Mouse (Mus musculus): ENCODE results near the gene Meis3. TPM values are rescaled to one million over a fixed set of nuclear protein-coding genes. Genes with fewer than 3 reads are reported as not detected.

Meis3 gene
- total and polyA plus RNA-seq, 3 experiments: 4.3 to 8.7 (median 4.6) TPM

DNA sequence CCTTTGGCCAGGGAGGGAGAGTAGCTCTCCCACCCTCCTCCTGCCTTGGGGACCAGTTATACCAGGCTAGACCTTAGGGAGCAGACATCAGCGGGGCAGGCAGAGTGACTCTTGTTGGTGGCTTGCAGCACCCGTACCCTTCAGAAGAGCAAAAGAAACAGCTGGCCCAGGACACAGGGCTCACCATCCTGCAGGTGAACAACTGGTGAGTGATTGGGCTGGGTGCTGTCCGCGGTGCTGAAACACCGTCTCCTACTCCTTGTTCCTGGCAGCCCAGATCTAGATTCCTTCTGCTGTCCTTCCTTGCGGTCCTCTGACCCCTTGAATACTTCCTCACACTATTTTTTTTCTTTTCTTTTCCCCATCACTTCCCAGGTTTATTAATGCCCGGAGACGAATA is 8.8 kb downstream of the Meis3 start:
- 27% methylated on average over 8 of the region's 8 CpGs for WGBS

GRCm38 (mm10) chr7:16187494-16187893 is 12.6 kb downstream of the Meis3 start:
- intact Hi-C loops (cut with DNase I): loop anchor here (5.0 kb wide), 1 partner anchor 40 kb away; no protein-coding TSS in a partner anchor
- Histone ChIP-seq H3K27me3 (ENCODE audit: control insufficient read depth, insufficient read depth, low read length) (no peaks in the 10 kb centered on the region), H3K36me3 (ENCODE audit: control insufficient read depth, insufficient read depth, low read length) (no peaks in the 10 kb centered on the region), H3K79me2 (replicated peaks; ENCODE audit: control insufficient read depth, insufficient read depth, low read length) (no peaks in the 10 kb centered on the region), H3K27ac (no peak overlapping the region), H3K4me1 (ENCODE audit: control insufficient read depth, insufficient read depth, low read length) (peaks cover 1% of the 10 kb centered on the region; the same call in 1 of the 2 replicates), H3K4me3 (no peak overlapping the region), H3K9ac (ENCODE audit: low read depth, low read length) (no peak overlapping the region)
- TF ChIP-seq CTCF (IDR thresholded peaks at IDR 0.05): no peak
- WGBS: 73% methylated on average over 8 of the region's 8 CpGs
- DNase-seq: no peak

More for the DNA sequence above, 8.8 kb downstream of the Meis3 start:
- DNase-seq: peak in 1 of 2 experiments; percentile 63
- no peak for TF ChIP-seq POLR2A (IDR thresholded peaks at IDR 0.05; ENCODE audit: insufficient read depth, low read depth, low read length)
- TF ChIP-seq EP300 (IDR thresholded peaks at IDR 0.05; ENCODE audit: insufficient read depth, low read depth, low read length): no peak
- TF ChIP-seq CTCF (IDR thresholded peaks at IDR 0.05): no peak
- H3K79me2 ChIP-seq (replicated peaks; ENCODE audit: control insufficient read depth, insufficient read depth, low read length): no peaks in the 10 kb centered on the region
- H3K4me3 ChIP-seq: no peak overlapping the region
- H3K27me3 ChIP-seq (ENCODE audit: control insufficient read depth, insufficient read depth, low read length): no peaks in the 10 kb centered on the region
- H3K4me1 ChIP-seq (ENCODE audit: control insufficient read depth, insufficient read depth, low read length): no peaks in the 10 kb centered on the region
- no peak overlapping the region for H3K27ac ChIP-seq
- H3K9ac ChIP-seq (ENCODE audit: low read depth, low read length): no peak overlapping the region
- no peaks in the 10 kb centered on the region for H3K36me3 ChIP-seq (ENCODE audit: control insufficient read depth, insufficient read depth, low read length)
- intact Hi-C loops (cut with DNase I): no loop called here

GRCm38 (mm10) chr7:16192315-16192714 is 17.4 kb downstream of the Meis3 start:
- Histone ChIP-seq H3K36me3 (ENCODE audit: control insufficient read depth, insufficient read depth, low read length) (no peaks in the 10 kb centered on the region), H3K27me3 (ENCODE audit: control insufficient read depth, insufficient read depth, low read length) (no peaks in the 10 kb centered on the region), H3K9ac (ENCODE audit: low read depth, low read length) (no peak overlapping the region), H3K27ac (no peak overlapping the region), H3K4me1 (ENCODE audit: control insufficient read depth, insufficient read depth, low read length) (peaks cover 1% of the 10 kb centered on the region; the same call in 1 of the 2 replicates), H3K79me2 (replicated peaks; ENCODE audit: control insufficient read depth, insufficient read depth, low read length) (no peaks in the 10 kb centered on the region), H3K4me3 (no peak overlapping the region)
- DNase-seq: peak; percentile 69 to 82
- 17% methylated on average over 5 of the region's 5 CpGs for WGBS
- intact Hi-C loops (cut with DNase I): loop anchor here (1.0 to 2.0 kb wide), 2 partner anchors 71 to 134 kb away; no protein-coding TSS in a partner anchor
- TF ChIP-seq EP300 (IDR thresholded peaks at IDR 0.05; ENCODE audit: insufficient read depth, low read depth, low read length) (0 out of 2 replicates have a peak, but pooled peaks have one; percentile 16), CTCF (IDR thresholded peaks at IDR 0.05) (peak; percentile 73), POLR2A (IDR thresholded peaks at IDR 0.05; ENCODE audit: insufficient read depth, low read depth, low read length) (no peak)

DNA sequence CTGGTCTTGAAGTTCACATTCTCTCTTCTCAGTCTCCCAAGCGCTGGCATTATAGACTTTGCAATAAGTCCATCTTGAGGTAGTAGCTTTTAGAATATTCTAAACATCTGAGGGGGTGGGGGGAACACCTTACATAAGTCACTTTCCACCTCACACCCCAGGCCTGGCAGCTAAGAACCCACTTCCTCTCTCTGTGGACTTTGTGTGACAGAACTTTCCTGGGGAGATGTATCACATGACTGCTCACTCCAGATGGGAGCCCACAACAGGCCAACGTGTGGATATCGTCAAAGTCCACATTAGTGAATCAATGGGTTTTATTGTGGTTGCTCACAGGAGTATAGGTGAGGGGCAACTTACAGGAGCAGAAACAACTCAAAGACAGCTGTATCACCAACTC is 18.8 kb downstream of the Meis3 start:
- DNase-seq: no peak
- no peak for TF ChIP-seq EP300 (IDR thresholded peaks at IDR 0.05; ENCODE audit: insufficient read depth, low read depth, low read length)
- no peak for TF ChIP-seq CTCF (IDR thresholded peaks at IDR 0.05)
- no peak for TF ChIP-seq POLR2A (IDR thresholded peaks at IDR 0.05; ENCODE audit: insufficient read depth, low read depth, low read length)
- intact Hi-C loops (cut with DNase I): loop anchor here (2.0 kb wide), 1 partner anchor 133 kb away; no protein-coding TSS in a partner anchor
- WGBS: 47% methylated on average over 3 of the region's 3 CpGs
- no peak overlapping the region for H3K4me3 ChIP-seq
- no peaks in the 10 kb centered on the region for H3K27me3 ChIP-seq (ENCODE audit: control insufficient read depth, insufficient read depth, low read length)
- no peaks in the 10 kb centered on the region for H3K79me2 ChIP-seq (replicated peaks; ENCODE audit: control insufficient read depth, insufficient read depth, low read length)
- no peaks in the 10 kb centered on the region for H3K36me3 ChIP-seq (ENCODE audit: control insufficient read depth, insufficient read depth, low read length)
- H3K27ac ChIP-seq: no peak overlapping the region
- H3K9ac ChIP-seq (ENCODE audit: low read depth, low read length): no peak overlapping the region
- peaks cover 1% of the 10 kb centered on the region; the same call in 1 of the 2 replicates for H3K4me1 ChIP-seq (ENCODE audit: control insufficient read depth, insufficient read depth, low read length)

DNA sequence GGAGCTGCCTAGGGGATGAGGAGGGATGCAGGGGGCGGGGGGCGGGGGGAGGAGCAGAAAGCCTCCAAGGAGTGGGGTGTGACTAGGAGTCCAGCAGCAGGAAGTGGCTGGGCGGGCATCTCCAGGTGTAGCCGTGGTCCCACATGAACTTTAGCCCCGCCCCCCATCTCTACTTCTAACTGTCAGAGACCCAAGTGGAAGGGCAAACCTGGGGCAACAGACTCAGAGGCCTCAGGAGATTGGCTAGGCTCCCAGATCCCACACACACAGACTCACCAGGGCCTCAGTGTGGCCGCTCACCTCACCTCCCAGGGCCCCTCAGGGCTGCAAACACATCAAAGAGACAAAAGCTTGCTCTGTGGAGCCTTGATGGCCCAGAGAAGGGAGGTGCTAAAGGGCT is 21.7 kb downstream of the Meis3 start:
- Histone ChIP-seq H3K4me1 (ENCODE audit: control insufficient read depth, insufficient read depth, low read length) (peaks cover 1% of the 10 kb centered on the region; the same call in 1 of the 2 replicates), H3K27ac (no peak overlapping the region), H3K4me3 (no peak overlapping the region), H3K79me2 (replicated peaks; ENCODE audit: control insufficient read depth, insufficient read depth, low read length) (no peaks in the 10 kb centered on the region), H3K9ac (ENCODE audit: low read depth, low read length) (no peak overlapping the region), H3K27me3 (ENCODE audit: control insufficient read depth, insufficient read depth, low read length) (no peaks in the 10 kb centered on the region), H3K36me3 (ENCODE audit: control insufficient read depth, insufficient read depth, low read length) (no peaks in the 10 kb centered on the region)
- no peak for DNase-seq
- intact Hi-C loops (cut with DNase I): no loop called here
- WGBS: 76% methylated on average over 6 of the region's 6 CpGs
- no peak for TF ChIP-seq POLR2A (IDR thresholded peaks at IDR 0.05; ENCODE audit: insufficient read depth, low read depth, low read length)
- no peak for TF ChIP-seq EP300 (IDR thresholded peaks at IDR 0.05; ENCODE audit: insufficient read depth, low read depth, low read length)
- no peak for TF ChIP-seq CTCF (IDR thresholded peaks at IDR 0.05)

DNA sequence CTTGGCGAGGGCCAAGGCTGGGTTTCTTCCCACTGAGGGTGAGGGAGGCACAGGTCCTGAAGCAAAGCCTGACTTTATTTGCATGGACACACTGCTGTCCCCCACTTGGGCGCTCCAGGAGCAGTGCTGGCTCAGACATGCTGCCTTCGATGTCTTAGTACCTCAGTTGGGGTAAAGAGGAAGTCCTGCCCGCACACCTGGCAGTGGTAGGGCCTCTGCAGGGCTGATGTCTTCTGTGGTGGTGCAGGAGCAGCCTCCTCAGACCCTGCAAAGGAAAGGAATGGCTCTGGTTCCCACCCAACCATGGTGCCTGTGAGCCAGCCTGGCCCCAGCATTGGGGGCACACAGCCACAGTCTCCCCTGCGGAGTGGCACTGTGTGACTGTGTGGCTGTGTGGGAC is 22.3 kb downstream of the Meis3 start:
- no peak overlapping the region for H3K9ac ChIP-seq (ENCODE audit: low read depth, low read length)
- peaks cover 1% of the 10 kb centered on the region; the same call in 1 of the 2 replicates for H3K4me1 ChIP-seq (ENCODE audit: control insufficient read depth, insufficient read depth, low read length)
- WGBS: 76% methylated on average over 5 of the region's 5 CpGs
- H3K27me3 ChIP-seq (ENCODE audit: control insufficient read depth, insufficient read depth, low read length): no peaks in the 10 kb centered on the region
- no peaks in the 10 kb centered on the region for H3K79me2 ChIP-seq (replicated peaks; ENCODE audit: control insufficient read depth, insufficient read depth, low read length)
- no peaks in the 10 kb centered on the region for H3K36me3 ChIP-seq (ENCODE audit: control insufficient read depth, insufficient read depth, low read length)
- DNase-seq: no peak
- intact Hi-C loops (cut with DNase I): no loop called here
- H3K4me3 ChIP-seq: no peak overlapping the region
- H3K27ac ChIP-seq: no peak overlapping the region
- no peak for TF ChIP-seq CTCF (IDR thresholded peaks at IDR 0.05)

Measured in heart, adult 2 months (tissue).